Mouse (Mus musculus) layer of hippocampus, adult 2 months (tissue): ENCODE measurements at regions not wholly inside any gene's neighbourhood (a gene's known extent, or its start where the extent isn't known, plus 50 kb on each side); places are given as distances from the start of the nearest gene placed in this dataset.

ENCODE experiments used
- DNase-seq, 2 experiments: peaks; one replicate each; pipeline ENCODE4 v3.0.0; 2022; ENCODE audit warnings: low spot score in 2 of 2
- H3K27ac ChIP-seq: fragments of 200-600 bp; 2 replicates; pipeline ENCODE4 v1.8.1; 2022
- H3K4me3 ChIP-seq: fragments of 200-600 bp; 2 replicates; pipeline ENCODE4 v1.8.1; 2022; ENCODE audit warnings: mild to moderate bottlenecking
- CTCF ChIP-seq: fragments of 200-600 bp; conservative IDR thresholded peaks from 2 replicates; pipeline ENCODE4 v1.8.1; 2022; ENCODE audit warnings: antibody characterized with exemption, mild to moderate bottlenecking, moderate library complexity

- TF ChIP-seq CTCF, result no peak
- no peak for DNase-seq
- H3K27ac ChIP-seq, result no peak overlapping the region
- H3K4me3 ChIP-seq, result no peak overlapping the region
These were observed 375.7 kb downstream of the Rps24 start for GRCm38 (mm10) chr14:24862661-24863060.

DNA sequence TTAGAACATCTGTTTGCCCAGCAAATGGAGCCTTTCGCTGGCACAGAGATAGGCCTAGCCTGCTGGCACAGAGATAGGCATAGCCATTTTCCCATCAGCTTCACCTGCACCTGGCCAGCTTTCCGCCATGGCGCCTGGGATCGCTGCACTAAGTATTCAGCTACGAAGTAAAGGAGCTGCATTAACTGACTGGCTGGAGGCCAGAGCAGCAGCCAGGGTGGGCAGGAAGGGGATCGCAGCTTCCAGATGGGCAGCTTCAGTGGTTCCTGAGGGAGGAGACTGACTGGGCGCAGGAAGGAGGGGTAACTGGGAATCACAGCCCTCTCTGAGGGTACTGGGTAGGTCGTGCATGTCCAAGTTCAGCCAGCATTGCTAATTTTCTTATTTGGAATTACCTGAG is 376.2 kb downstream of the Rps24 start:
- H3K4me3 ChIP-seq, result no peak overlapping the region
- no peak overlapping the region for H3K27ac ChIP-seq
- DNase-seq, result no peak
- TF ChIP-seq CTCF, result no peak

DNA sequence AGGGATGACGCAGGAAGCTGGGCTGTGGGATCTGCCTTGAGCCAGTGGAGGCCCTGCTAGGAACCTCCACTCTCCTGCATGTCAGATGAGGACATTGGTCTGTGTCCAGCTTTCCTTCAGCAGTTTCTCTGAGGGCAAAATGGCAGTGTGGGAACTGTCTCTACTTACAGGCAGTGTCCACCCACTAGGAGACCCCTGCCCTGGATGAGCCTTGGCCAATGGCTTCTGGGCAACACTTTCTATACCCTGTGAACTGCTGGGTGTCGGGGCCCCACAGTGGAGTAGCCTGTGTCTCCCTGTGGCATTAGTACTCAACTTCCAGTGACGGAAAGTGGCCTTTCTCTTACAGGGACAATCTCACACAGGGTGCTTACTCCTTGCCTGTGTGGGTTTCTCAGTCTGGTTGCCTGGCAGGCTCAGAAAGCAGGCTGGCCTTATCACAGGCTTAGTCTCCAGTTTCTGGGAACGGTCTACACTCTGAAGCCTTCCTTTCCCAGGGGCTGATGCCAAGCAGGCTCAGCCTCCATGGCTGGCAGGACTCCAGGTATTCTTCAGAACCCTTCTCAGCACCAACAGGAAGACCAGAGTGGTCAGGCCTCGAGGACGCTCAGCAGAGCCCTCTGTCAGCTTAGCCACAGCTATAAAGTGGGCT is 378.8 kb downstream of the Rps24 start:
- no peak for DNase-seq
- Histone ChIP-seq H3K27ac (0 out of 2 replicates have a peak overlapping the region, but pooled peaks have one; percentile 46), H3K4me3 (no peak overlapping the region)
- no peak for TF ChIP-seq CTCF

DNA sequence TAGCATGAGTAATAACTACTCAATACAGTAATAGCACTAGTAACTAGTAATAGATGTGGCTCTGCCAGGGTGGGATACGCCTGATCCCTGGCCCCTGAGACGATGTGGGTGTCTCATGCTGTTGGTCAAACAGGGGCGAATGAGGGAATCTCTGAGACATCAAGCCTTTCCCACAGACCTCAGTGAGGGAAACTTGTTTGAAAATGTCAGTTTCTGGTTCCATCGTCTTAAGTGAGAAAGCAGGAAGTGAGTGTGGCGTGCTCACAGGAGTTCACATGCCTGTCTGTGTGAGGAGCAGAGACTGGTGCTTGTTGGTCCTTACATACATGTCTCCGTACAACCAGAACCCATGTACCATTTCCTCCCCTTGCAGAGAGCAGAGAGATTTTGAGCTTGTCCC is 380.9 kb downstream of the Rps24 start:
- Histone ChIP-seq H3K27ac (no peak overlapping the region), H3K4me3 (no peak overlapping the region)
- no peak for TF ChIP-seq CTCF
- DNase-seq, result no peak

DNA sequence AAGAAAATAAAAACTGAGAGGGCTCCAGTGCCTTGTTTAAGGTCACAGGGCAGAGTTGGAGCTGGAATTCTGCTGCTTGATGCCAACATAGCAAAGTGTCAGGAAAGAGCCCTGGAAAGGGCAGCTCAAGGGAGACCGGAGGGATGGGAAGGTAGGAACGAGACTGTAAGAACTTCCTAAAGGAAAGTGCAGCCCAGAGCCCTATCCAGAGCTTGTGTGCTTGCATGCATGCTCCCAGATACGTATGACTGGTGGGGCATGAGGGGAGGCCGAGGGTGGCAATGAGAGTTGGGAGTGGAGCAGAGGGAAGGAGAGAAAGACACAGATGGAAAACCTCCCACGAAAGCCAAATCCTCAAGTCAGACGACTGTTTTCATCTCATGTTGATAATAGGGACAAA is 381.8 kb downstream of the Rps24 start:
- TF ChIP-seq CTCF, result no peak
- DNase-seq, result no peak
- Histone ChIP-seq H3K4me3 (no peak overlapping the region), H3K27ac (no peak overlapping the region)

DNA sequence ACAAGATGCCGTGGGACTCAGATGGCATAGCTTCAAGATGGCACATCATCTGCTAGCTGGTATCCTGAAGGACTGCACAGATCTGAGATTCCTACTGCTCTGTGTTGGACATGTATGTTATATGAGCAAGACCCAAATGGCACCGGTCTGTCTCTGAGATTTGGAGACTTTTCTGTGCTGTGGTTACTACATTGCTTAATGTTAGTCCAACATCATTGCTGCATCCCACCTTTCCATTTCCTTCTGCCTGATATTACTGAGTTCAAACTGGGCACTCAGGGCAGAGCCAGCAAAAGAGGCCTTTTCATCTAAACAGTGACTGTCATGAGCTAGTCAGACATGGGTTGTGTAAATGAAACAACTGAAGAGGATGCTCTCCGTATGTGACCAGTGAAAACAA is 383.3 kb downstream of the Rps24 start:
- TF ChIP-seq CTCF, result no peak
- Histone ChIP-seq H3K4me3 (no peak overlapping the region), H3K27ac (no peak overlapping the region)
- DNase-seq, result no peak

- H3K4me3 ChIP-seq, result no peak overlapping the region
- H3K27ac ChIP-seq, result no peak overlapping the region
- no peak for TF ChIP-seq CTCF
- DNase-seq, result no peak
These were observed 384.6 kb downstream of the Rps24 start for GRCm38 (mm10) chr14:24871392-24871998.

DNA sequence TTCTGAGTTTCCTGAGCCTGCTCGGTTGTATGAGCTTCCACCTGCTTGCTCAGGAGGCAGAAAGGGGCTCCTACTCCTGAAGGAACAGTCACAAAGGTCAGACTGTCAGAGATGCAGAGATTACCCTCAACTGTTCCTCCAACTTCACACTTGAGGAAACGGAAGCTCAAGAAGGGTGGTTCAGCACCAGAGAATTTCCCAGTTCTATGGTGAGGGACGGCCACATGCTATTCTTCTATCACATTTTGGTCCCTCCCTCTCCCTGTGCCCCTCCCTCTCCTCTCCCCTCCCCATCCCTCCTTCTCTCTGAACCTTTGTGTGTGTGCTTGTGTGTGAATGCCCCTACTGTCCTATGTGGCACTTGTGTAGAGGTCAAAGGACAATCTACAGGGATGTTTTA is 386.0 kb downstream of the Rps24 start:
- no peak overlapping the region for H3K4me3 ChIP-seq
- DNase-seq, result no peak
- no peak overlapping the region for H3K27ac ChIP-seq
- no peak for TF ChIP-seq CTCF

DNA sequence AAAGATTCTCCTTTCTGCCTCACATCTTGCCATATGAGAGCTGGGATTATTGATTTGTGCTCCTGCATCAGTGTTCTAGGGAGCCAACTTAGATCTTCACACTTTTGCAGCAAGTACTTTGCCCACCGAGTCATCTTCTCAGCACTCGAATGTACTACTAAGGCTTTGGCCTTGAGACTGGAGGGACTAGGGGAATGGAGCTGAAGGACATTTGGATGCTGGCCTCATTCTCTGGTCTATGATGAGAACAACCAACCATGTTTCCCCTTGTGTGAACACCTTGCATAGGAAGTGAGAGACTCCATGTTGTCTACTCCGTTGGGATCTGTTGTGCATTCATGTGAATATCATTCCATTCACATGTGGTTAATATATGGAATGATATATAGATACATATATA is 386.5 kb downstream of the Rps24 start:
- no peak overlapping the region for H3K27ac ChIP-seq
- H3K4me3 ChIP-seq, result no peak overlapping the region
- TF ChIP-seq CTCF, result no peak
- DNase-seq, result no peak

DNA sequence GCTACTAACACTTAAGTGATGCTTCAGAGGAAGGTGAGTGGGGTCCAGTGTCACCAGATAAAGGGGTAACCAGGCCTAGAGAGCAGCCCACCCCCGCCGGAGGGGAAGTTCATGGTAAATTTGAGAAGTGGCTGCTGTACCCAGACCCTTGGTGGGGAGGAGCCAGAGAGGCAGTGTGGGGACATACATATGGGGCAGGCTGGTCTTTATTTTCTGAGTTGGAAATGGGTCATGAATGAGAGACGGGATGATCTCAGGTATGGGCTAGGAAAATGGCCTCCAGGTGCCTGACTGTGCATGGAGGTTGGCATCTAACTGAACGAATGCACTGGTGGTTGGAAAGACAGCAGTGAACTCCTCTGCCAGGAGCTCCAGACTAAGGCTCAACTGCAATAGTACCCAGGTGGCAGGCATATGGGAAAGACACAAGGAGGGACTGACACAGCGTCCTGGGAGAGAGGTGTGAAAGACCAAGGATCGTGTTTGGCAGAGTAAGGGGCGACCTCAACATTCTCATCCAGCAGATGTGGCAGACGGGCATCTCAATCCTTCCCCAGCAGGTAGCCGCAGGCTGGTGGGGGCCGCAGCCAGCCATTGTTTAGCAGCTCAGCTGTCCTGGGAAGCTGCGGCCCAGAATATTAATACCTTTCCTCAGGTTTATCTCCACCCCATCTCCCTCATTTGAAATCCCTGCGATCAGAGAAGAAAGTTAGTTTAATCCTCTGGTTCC is 387.7 kb downstream of the Rps24 start:
- Histone ChIP-seq H3K27ac (peak overlapping the region; percentile 8; the same call in 1 of the 2 replicates), H3K4me3 (no peak overlapping the region)
- DNase-seq, result no peak
- TF ChIP-seq CTCF, result no peak

DNA sequence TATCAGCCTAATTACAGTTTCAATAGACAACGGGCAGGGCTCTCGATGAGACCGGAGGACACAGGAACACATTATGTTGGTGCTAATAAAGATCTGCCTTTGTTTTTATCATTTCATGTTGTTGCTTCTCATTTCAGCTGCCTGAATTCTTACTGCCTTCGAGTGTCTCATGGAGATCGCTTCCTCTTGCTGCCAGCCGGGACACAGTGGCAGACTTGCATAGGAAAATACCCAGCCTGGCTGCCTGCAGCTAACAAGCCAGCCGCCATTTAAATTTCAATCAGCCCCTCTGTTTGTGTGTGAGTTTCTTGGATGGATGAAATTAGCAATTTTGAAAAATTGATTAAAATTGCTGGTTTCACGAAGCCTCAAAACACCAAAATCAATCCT is 388.2 kb downstream of the Rps24 start:
- H3K4me3 ChIP-seq, result no peak overlapping the region
- peak; percentile 52 for TF ChIP-seq CTCF
- DNase-seq, result peak; percentile 41 to 42
- peak overlapping the region; percentile 8; the same call in 1 of the 2 replicates for H3K27ac ChIP-seq

DNA sequence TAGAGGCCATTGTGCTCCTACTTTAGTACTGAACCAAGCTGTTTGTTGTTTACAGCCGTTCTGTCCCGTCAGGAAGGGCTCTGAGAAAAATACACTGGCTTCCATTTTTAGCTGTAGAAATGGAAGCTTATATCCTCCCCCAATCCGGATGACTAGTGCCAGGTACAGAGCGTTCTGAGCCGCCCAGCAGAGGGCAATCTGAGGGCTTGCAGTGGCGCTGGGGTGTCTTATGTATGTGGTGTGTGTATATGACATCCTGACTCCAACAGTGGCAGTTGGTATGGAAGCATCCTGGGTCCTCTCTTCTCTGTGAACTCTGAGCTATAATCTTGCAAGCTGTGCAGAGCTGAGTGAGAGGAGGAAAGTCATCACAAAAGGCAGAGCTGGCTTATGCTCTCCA is 389.0 kb downstream of the Rps24 start:
- no peak for DNase-seq
- H3K4me3 ChIP-seq, result no peak overlapping the region
- TF ChIP-seq CTCF, result peak; percentile 55
- 0 out of 2 replicates have a peak overlapping the region, but pooled peaks have one; percentile 8 for H3K27ac ChIP-seq

DNA sequence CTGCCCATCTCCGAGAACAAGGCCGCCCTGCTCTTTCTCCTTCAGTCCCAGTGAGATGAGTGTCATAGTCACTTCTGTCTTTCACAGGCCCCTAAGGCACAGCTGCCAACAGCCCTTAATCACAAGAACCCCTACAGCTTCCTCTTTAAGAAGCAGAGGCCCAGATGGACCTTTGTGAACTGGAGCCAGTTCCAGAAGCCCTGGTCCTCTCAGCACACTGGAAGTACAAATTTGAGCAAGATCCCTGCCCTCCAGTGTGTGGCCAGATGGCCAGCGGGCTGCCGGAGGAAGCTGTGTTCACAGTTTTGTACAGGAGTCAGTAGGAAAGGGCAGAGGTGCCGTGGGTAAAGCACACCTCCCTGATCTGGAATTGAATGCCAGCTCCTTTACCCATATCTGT is 389.6 kb downstream of the Rps24 start:
- no peak for TF ChIP-seq CTCF
- no peak overlapping the region for H3K27ac ChIP-seq
- H3K4me3 ChIP-seq, result no peak overlapping the region
- no peak for DNase-seq

DNA sequence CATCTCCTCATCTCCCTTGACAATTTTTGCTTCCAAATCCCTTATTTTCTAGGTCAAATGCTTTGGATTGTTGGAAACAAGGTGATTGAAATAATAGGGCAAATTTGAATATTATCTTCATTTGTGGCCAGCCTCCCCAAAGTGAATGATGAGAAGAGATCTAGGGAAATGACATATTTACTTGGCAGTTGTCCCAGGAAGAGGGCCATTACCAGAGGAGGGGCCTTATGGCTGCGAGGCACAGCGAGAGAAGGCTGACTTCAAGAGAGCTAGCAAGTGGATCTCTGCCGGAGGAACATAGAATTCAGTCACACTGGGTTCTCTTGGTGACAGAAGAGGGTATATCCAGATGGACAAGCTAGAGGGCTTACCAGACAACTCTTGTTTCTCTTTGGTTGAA is 390.9 kb downstream of the Rps24 start:
- no peak for TF ChIP-seq CTCF
- H3K4me3 ChIP-seq, result no peak overlapping the region
- no peak for DNase-seq
- no peak overlapping the region for H3K27ac ChIP-seq
